Mouse (Mus musculus): ENCODE results near the gene Gm11042.

- TF ChIP-seq CTCF (IDR thresholded peaks at IDR 0.05; ENCODE audit: low read depth) (no peak), EP300 (optimal IDR thresholded peaks at IDR 0.05) (no peak)
Measured at GRCm38 (mm10) chr12:74277265-74277664, 38.9 kb downstream of the Gm11042 start.
